Mouse (Mus musculus) small intestine, adult 2 months (tissue): ENCODE data around the gene Tpst2. TPM values are rescaled to one million over a fixed set of nuclear protein-coding genes. Genes with fewer than 3 reads are reported as not detected.
A peak's percentile ranks its signal among the peaks of the same experiment; 100 is the strongest.

Experiments used
- H3K27ac ChIP-seq: fragments of 200-500 bp; 2 replicates; pipeline ENCODE4 v1.5.1; 2012; ENCODE audit warnings: low read depth, low read length, control low read depth, inconsistent platforms; ENCODE audit not compliant: insufficient read depth
- H3K27me3 ChIP-seq: fragments of 200-500 bp; 2 replicates; pipeline ENCODE4 v1.6.1; 2012; ENCODE audit warnings: mild to moderate bottlenecking, moderate library complexity, low read length, inconsistent platforms; ENCODE audit not compliant: control insufficient read depth, insufficient read depth
- H3K36me3 ChIP-seq: fragments of 200-500 bp; 2 replicates; pipeline ENCODE4 v1.6.1; 2012; ENCODE audit warnings: mild to moderate bottlenecking, low read length, control low read depth, inconsistent platforms; ENCODE audit not compliant: control insufficient read depth, insufficient read depth
- H3K4me1 ChIP-seq: fragments of 200-500 bp; 2 replicates; pipeline ENCODE4 v1.6.1; 2012; ENCODE audit warnings: low read length, inconsistent platforms, mixed read lengths; ENCODE audit not compliant: control insufficient read depth, insufficient read depth, insufficient read length
- H3K4me3 ChIP-seq: fragments of 200-500 bp; 2 replicates; pipeline ENCODE4 v1.5.1; 2012; ENCODE audit warnings: low read depth, mild to moderate bottlenecking, control low read depth, inconsistent platforms, low read length, moderate library complexity
- CTCF ChIP-seq: fragments of 200-500 bp; IDR thresholded peaks from 2 replicates; pipeline ENCODE4 v1.5.1; 2012; ENCODE audit warnings: low read depth, mild to moderate bottlenecking, control low read depth, inconsistent platforms, low read length, moderate library complexity, mixed read lengths; ENCODE audit not compliant: insufficient replicate concordance, insufficient read length; ENCODE audit errors: extremely low read depth
- POLR2A ChIP-seq: fragments of 200-500 bp; IDR thresholded peaks from 2 replicates; pipeline ENCODE4 v1.6.1; 2012; ENCODE audit warnings: low read depth, mild to moderate bottlenecking, control low read depth, inconsistent platforms, low read length, moderate library complexity
- WGBS: fragments of 180-500 bp; shearing (Covaris S2); methylation state at CpG from one replicate; pipeline ENCODE4 v1.1.7; 2018; 5-methylcytosine and 5-hydroxymethylcytosine counted together
- polyA plus RNA-seq: library from polyadenylated mRNA; depleted of rRNA; stranded (reverse); fragments of >200 nt; gene quantifications from 2 replicates; pipeline ENCODE4 v1.2.3, GENCODE M21; 2012; rRNA removed

Tpst2 gene
- 29.8 and 35.4 TPM in 2 replicates for polyA plus RNA-seq

GRCm38 (mm10) chr5:112276267-112276873 is at the start of gene Tpst2:
Gene Tpst2 (plus strand): TSS chr5:112276691.
- WGBS = under 1% methylated on average over 62 of the region's 62 CpGs
- Histone ChIP-seq H3K27me3 (no peaks in the 10 kb centered on the region), H3K36me3 (no peaks in the 10 kb centered on the region), H3K4me3 (peak within 1 kb of the TSS; percentile 91), H3K27ac (peak within 1 kb of the TSS; percentile 59), H3K4me1 (peaks cover 17% of the 10 kb centered on the region; the same call in 1 of the 2 replicates)
- TF ChIP-seq POLR2A (peak; percentile 87), CTCF (no peak)

GRCm38 (mm10) chr5:112227354-112227753 is 49.1 kb upstream of the Tpst2 start:
- Histone ChIP-seq H3K4me1 (peaks cover 3% of the 10 kb centered on the region; the same call in 1 of the 2 replicates), H3K27me3 (peaks cover 30% of the 10 kb centered on the region), H3K27ac (no peak overlapping the region), H3K4me3 (peak overlapping the region; percentile 8; the same call in 1 of the 2 replicates), H3K36me3 (no peaks in the 10 kb centered on the region)
- WGBS = 2% methylated on average over 30 of the region's 30 CpGs
- TF ChIP-seq POLR2A = no peak
- TF ChIP-seq CTCF = no peak

GRCm38 (mm10) chr5:112227898-112228239 is 48.6 kb upstream of the Tpst2 start:
- Histone ChIP-seq H3K36me3 (no peaks in the 10 kb centered on the region), H3K27ac (no peak overlapping the region), H3K27me3 (peaks cover 30% of the 10 kb centered on the region), H3K4me1 (peaks cover 3% of the 10 kb centered on the region; the same call in 1 of the 2 replicates), H3K4me3 (no peak overlapping the region)
- TF ChIP-seq POLR2A (no peak), CTCF (no peak)
- WGBS = 8% methylated on average over 13 of the region's 13 CpGs

GRCm38 (mm10) chr5:112228240-112229076 is 48.0 kb upstream of the Tpst2 start:
- H3K4me1 ChIP-seq = peaks cover 3% of the 10 kb centered on the region; the same call in 1 of the 2 replicates
- H3K27me3 ChIP-seq = peaks cover 30% of the 10 kb centered on the region
- H3K27ac ChIP-seq = no peak overlapping the region
- WGBS = 2% methylated on average over 57 of the region's 57 CpGs
- H3K36me3 ChIP-seq = no peaks in the 10 kb centered on the region
- TF ChIP-seq CTCF = no peak
- no peak for TF ChIP-seq POLR2A
- H3K4me3 ChIP-seq = no peak overlapping the region

- H3K4me3 ChIP-seq = no peak overlapping the region
- H3K4me1 ChIP-seq = no peaks in the 10 kb centered on the region
- no peaks in the 10 kb centered on the region; the same call in 1 of the 2 replicates for H3K27me3 ChIP-seq
- TF ChIP-seq POLR2A = no peak
- no peak for TF ChIP-seq CTCF
- H3K36me3 ChIP-seq = no peaks in the 10 kb centered on the region
- 72% methylated on average over 5 of the region's 5 CpGs for WGBS
- H3K27ac ChIP-seq = no peak overlapping the region
Measured at GRCm38 (mm10) chr5:112235806-112236205, 40.7 kb upstream of the Tpst2 start.

GRCm38 (mm10) chr5:112236631-112237030 is 39.9 kb upstream of the Tpst2 start:
- Histone ChIP-seq H3K27ac (no peak overlapping the region), H3K4me1 (no peaks in the 10 kb centered on the region), H3K4me3 (no peak overlapping the region), H3K36me3 (no peaks in the 10 kb centered on the region), H3K27me3 (no peaks in the 10 kb centered on the region; the same call in 1 of the 2 replicates)
- TF ChIP-seq POLR2A = no peak
- TF ChIP-seq CTCF = no peak
- WGBS = 88% methylated on average over 2 of the region's 2 CpGs

GRCm38 (mm10) chr5:112237439-112237838 is 39.1 kb upstream of the Tpst2 start:
- Histone ChIP-seq H3K4me1 (no peaks in the 10 kb centered on the region), H3K27ac (no peak overlapping the region), H3K27me3 (no peaks in the 10 kb centered on the region; the same call in 1 of the 2 replicates), H3K36me3 (no peaks in the 10 kb centered on the region), H3K4me3 (no peak overlapping the region)
- TF ChIP-seq POLR2A (no peak), CTCF (no peak)
- WGBS = 9% methylated on average over 16 of the region's 16 CpGs
